26 mouse cellular contexts compared by ENCODE assay signal in genomic region chr4:103553188-103553587, GRCm38 (mm10).
DNase-seq lines count a peak whose midpoint lies in the region; ATAC-seq and TF ChIP-seq lines count a peak whose summit lies in the region.
"Had no signal": no experiment of that assay in that cellular context is flagged by ENCODE, and none has a peak within 500 bp of the region (broad histone marks: within the 10 kb centered on the region; RNA-seq: fewer than 3 reads in every experiment).

No protein-coding gene starts in this region.

- no peaks in the 10 kb centered on the region for H3K9me3 ChIP-seq in hindbrain, postnatal 0 days (ENCODE audit: low read length)
- no peaks in the 10 kb centered on the region for H3K9me3 ChIP-seq in hindbrain, embryonic 14.5 days (ENCODE audit: control insufficient read depth, low read length)
- no peaks in the 10 kb centered on the region for H3K9me3 ChIP-seq in limb, embryonic 15.5 days
- no peaks in the 10 kb centered on the region for H3K9me3 ChIP-seq in limb, embryonic 10.5 days (replicated peaks)
- no peaks in the 10 kb centered on the region for H3K9me3 ChIP-seq in embryonic facial prominence, embryonic 13.5 days
- H3K9me3 ChIP-seq in heart, embryonic 12.5 days (replicated peaks) = no peaks in the 10 kb centered on the region
- H3K9me3 ChIP-seq: embryonic facial prominence, embryonic 15.5 days; forebrain, embryonic 15.5 days; hindbrain, embryonic 13.5 days; liver, embryonic 15.5 days; lung, embryonic 15.5 days; midbrain, embryonic 13.5 days; neural tube, embryonic 12.5 days had no signal

- H3K27ac ChIP-seq in hindbrain, postnatal 0 days = no peak overlapping the region
- H3K27ac ChIP-seq in hindbrain, embryonic 14.5 days = no peak overlapping the region
- H3K27ac ChIP-seq in limb, embryonic 15.5 days = no peak overlapping the region
- H3K27ac ChIP-seq in limb, embryonic 10.5 days = no peak overlapping the region
- 0 out of 2 replicates have a peak overlapping the region, but pooled peaks have one; percentile 16 for H3K27ac ChIP-seq in embryonic facial prominence, embryonic 13.5 days
- H3K27ac ChIP-seq in heart, embryonic 12.5 days (ENCODE audit: poor library complexity, severe bottlenecking) = no peak overlapping the region
- H3K27ac ChIP-seq: embryonic facial prominence, embryonic 15.5 days; forebrain, embryonic 15.5 days; heart, adult 2 months; hindbrain, embryonic 13.5 days; liver, embryonic 15.5 days; lung, embryonic 15.5 days; midbrain, embryonic 13.5 days; neural tube, embryonic 12.5 days; stomach, postnatal 0 days had no signal

- WGBS in hindbrain, postnatal 0 days = 58% methylated on average over 4 of the region's 4 CpGs
- 67% methylated on average over 4 of the region's 4 CpGs for WGBS in hindbrain, embryonic 14.5 days
- 48% methylated on average over 4 of the region's 4 CpGs for WGBS in limb, embryonic 15.5 days
- 81% methylated on average over 4 of the region's 4 CpGs for WGBS in limb, embryonic 10.5 days
- 49% methylated on average over 4 of the region's 4 CpGs for WGBS in embryonic facial prominence, embryonic 13.5 days
- 75% methylated on average over 4 of the region's 4 CpGs for WGBS in heart, embryonic 12.5 days

- H3K36me3 ChIP-seq in hindbrain, postnatal 0 days (ENCODE audit: insufficient read depth, low read length) = no peaks in the 10 kb centered on the region
- H3K36me3 ChIP-seq in hindbrain, embryonic 14.5 days (replicated peaks; ENCODE audit: control insufficient read depth, insufficient read depth) = no peaks in the 10 kb centered on the region
- H3K36me3 ChIP-seq in limb, embryonic 15.5 days = no peaks in the 10 kb centered on the region
- H3K36me3 ChIP-seq in limb, embryonic 10.5 days = no peaks in the 10 kb centered on the region
- no peaks in the 10 kb centered on the region for H3K36me3 ChIP-seq in embryonic facial prominence, embryonic 13.5 days
- H3K36me3 ChIP-seq in heart, embryonic 12.5 days = no peaks in the 10 kb centered on the region
- H3K36me3 ChIP-seq: embryonic facial prominence, embryonic 15.5 days; forebrain, embryonic 15.5 days; hindbrain, embryonic 13.5 days; liver, embryonic 15.5 days; lung, embryonic 15.5 days; midbrain, embryonic 13.5 days; neural tube, embryonic 12.5 days had no signal

- no peak overlapping the region for H3K4me2 ChIP-seq in hindbrain, postnatal 0 days (ENCODE audit: low read depth, low read length)
- H3K4me2 ChIP-seq in hindbrain, embryonic 14.5 days (replicated peaks) = no peak overlapping the region
- H3K4me2 ChIP-seq in limb, embryonic 15.5 days = no peak overlapping the region
- H3K4me2 ChIP-seq in embryonic facial prominence, embryonic 13.5 days = no peak overlapping the region
- H3K4me2 ChIP-seq in heart, embryonic 12.5 days = no peak overlapping the region
- H3K4me2 ChIP-seq: embryonic facial prominence, embryonic 15.5 days; forebrain, embryonic 15.5 days; hindbrain, embryonic 13.5 days; liver, embryonic 15.5 days; lung, embryonic 15.5 days; midbrain, embryonic 13.5 days; neural tube, embryonic 12.5 days had no signal

- ATAC-seq in hindbrain, postnatal 0 days = no peak
- ATAC-seq in hindbrain, embryonic 14.5 days (ENCODE audit: low FRiP score) = no peak
- ATAC-seq in limb, embryonic 15.5 days (ENCODE audit: insufficient number of reproducible peaks, low FRiP score, low TSS enrichment, low read depth) = 0 out of 2 replicates have a peak, but pooled peaks have one; percentile 35
- no peak for ATAC-seq in embryonic facial prominence, embryonic 13.5 days (ENCODE audit: insufficient number of reproducible peaks, insufficient read depth, low FRiP score, low TSS enrichment, low read depth)
- ATAC-seq in heart, embryonic 12.5 days (ENCODE audit: insufficient number of reproducible peaks, low FRiP score) = no peak
- ATAC-seq: forebrain, embryonic 15.5 days; midbrain, embryonic 13.5 days had no signal

- DNase-seq in hindbrain, postnatal 0 days (ENCODE audit: low spot score) = peak; percentile 29
- DNase-seq in hindbrain, embryonic 14.5 days (ENCODE audit: low spot score) = no peak
- no peak for DNase-seq in limb, embryonic 10.5 days (ENCODE audit: low spot score)
- DNase-seq in brain, adult 2 months (ENCODE audit: low read depth, low spot score) = peak; percentile 50
- DNase-seq: adrenal gland, adult 2 months; B cell, adult 2 months; cerebellum, adult 18-20 months; cerebellum, postnatal 14 days; gastrocnemius, postnatal 25 days; heart, adult 2 months; kidney, adult 2 months; kidney, postnatal 10 days; liver; lung, postnatal 36 days had no signal

- no peak overlapping the region for H3K4me3 ChIP-seq in hindbrain, postnatal 0 days (ENCODE audit: low read length)
- no peak overlapping the region for H3K4me3 ChIP-seq in hindbrain, embryonic 14.5 days (replicated peaks; ENCODE audit: low read length)
- no peak overlapping the region for H3K4me3 ChIP-seq in limb, embryonic 15.5 days
- no peak overlapping the region for H3K4me3 ChIP-seq in limb, embryonic 10.5 days
- no peak overlapping the region for H3K4me3 ChIP-seq in embryonic facial prominence, embryonic 13.5 days
- no peak overlapping the region for H3K4me3 ChIP-seq in heart, embryonic 12.5 days
- H3K4me3 ChIP-seq: embryonic facial prominence, embryonic 15.5 days; forebrain, embryonic 15.5 days; heart, adult 2 months; hindbrain, embryonic 13.5 days; liver, embryonic 15.5 days; lung, embryonic 15.5 days; megakaryocyte, embryonic 14.5 days; midbrain, embryonic 13.5 days; neural tube, embryonic 12.5 days had no signal

- H3K9ac ChIP-seq in hindbrain, postnatal 0 days (replicated peaks; ENCODE audit: low read length) = no peak overlapping the region
- no peak overlapping the region for H3K9ac ChIP-seq in hindbrain, embryonic 14.5 days
- H3K9ac ChIP-seq in limb, embryonic 15.5 days = no peak overlapping the region
- H3K9ac ChIP-seq in embryonic facial prominence, embryonic 13.5 days = no peak overlapping the region
- H3K9ac ChIP-seq in heart, embryonic 12.5 days = no peak overlapping the region
- H3K9ac ChIP-seq: embryonic facial prominence, embryonic 15.5 days; forebrain, embryonic 15.5 days; hindbrain, embryonic 13.5 days; liver, embryonic 15.5 days; lung, embryonic 15.5 days; midbrain, embryonic 13.5 days; neural tube, embryonic 12.5 days had no signal

- H3K4me1 ChIP-seq in hindbrain, postnatal 0 days (ENCODE audit: insufficient read depth, low read length) = no peaks in the 10 kb centered on the region
- no peaks in the 10 kb centered on the region for H3K4me1 ChIP-seq in hindbrain, embryonic 14.5 days (replicated peaks; ENCODE audit: control insufficient read depth, insufficient read depth, low read length)
- H3K4me1 ChIP-seq in limb, embryonic 15.5 days = no peaks in the 10 kb centered on the region
- no peaks in the 10 kb centered on the region for H3K4me1 ChIP-seq in limb, embryonic 10.5 days
- peaks cover 11% of the 10 kb centered on the region; the same call in 1 of the 2 replicates for H3K4me1 ChIP-seq in embryonic facial prominence, embryonic 13.5 days
- no peaks in the 10 kb centered on the region for H3K4me1 ChIP-seq in heart, embryonic 12.5 days (replicated peaks)
- H3K4me1 ChIP-seq: embryonic facial prominence, embryonic 15.5 days; hindbrain, embryonic 13.5 days; liver, embryonic 15.5 days; lung, embryonic 15.5 days; megakaryocyte, embryonic 14.5 days; midbrain, embryonic 13.5 days; neural tube, embryonic 12.5 days had no signal

- TF ChIP-seq CTCF in hindbrain, postnatal 0 days (IDR thresholded peaks at IDR 0.05; ENCODE audit: low read depth) = no peak

- H3K27me3 ChIP-seq in hindbrain, postnatal 0 days (ENCODE audit: insufficient read depth, low read length) = no peaks in the 10 kb centered on the region
- no peaks in the 10 kb centered on the region for H3K27me3 ChIP-seq in hindbrain, embryonic 14.5 days (ENCODE audit: control insufficient read depth, insufficient read depth, low read length)
- H3K27me3 ChIP-seq in limb, embryonic 15.5 days = no peaks in the 10 kb centered on the region
- no peaks in the 10 kb centered on the region for H3K27me3 ChIP-seq in limb, embryonic 10.5 days (ENCODE audit: low read depth, poor library complexity, severe bottlenecking)
- H3K27me3 ChIP-seq in embryonic facial prominence, embryonic 13.5 days = no peaks in the 10 kb centered on the region
- no peaks in the 10 kb centered on the region for H3K27me3 ChIP-seq in heart, embryonic 12.5 days (replicated peaks)
- H3K27me3 ChIP-seq: embryonic facial prominence, embryonic 15.5 days; forebrain, embryonic 15.5 days; hindbrain, embryonic 13.5 days; liver, embryonic 15.5 days; lung, embryonic 15.5 days; megakaryocyte, embryonic 14.5 days; midbrain, embryonic 13.5 days; neural tube, embryonic 12.5 days had no signal

Comparison
In these comparisons a context has a peak if more than half of its experiments do, and no peak if none do; other contexts are left out.
1. DNase-seq: peak in hindbrain, postnatal 0 days (single experiment) and brain, adult 2 months (single experiment); none in hindbrain, embryonic 14.5 days (single experiment) and limb, embryonic 10.5 days (single experiment).